ENCODE assay signal across 9 mouse cellular contexts in the genomic region with DNA sequence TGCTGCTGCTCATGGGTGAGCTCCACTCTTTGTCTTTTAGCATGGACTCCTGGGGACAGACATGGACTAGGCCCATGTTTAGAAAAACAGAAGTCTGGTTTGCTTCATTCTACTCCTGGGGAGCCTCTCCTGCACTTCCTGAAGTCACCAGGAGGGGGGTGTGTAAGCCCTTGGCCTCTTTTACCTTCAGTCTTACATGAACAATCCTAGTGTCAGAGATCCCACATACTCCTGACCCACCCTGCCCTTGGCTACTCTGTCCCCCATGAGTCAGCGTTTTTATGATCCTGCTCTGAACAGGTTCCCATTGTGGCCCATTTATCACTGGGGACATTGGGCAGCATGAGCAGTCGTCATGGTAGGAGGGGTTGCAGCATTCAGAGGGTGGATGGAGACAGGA. TPM values are rescaled to one million over a fixed set of nuclear protein-coding genes. Genes with fewer than 3 reads are reported as not detected.
A peak's percentile ranks its signal among the peaks of the same experiment; 100 is the strongest.
DNase-seq lines count a peak whose midpoint lies in the region; ATAC-seq and TF ChIP-seq lines count a peak whose summit lies in the region.
"Had no signal": no experiment of that assay in that cellular context is flagged by ENCODE, and none has a peak within 500 bp of the region (broad histone marks: within the 10 kb centered on the region; RNA-seq: fewer than 3 reads in every experiment).

No protein-coding gene starts in this region.

- H3K9ac ChIP-seq in heart, postnatal 0 days (replicated peaks; ENCODE audit: low read depth, low read length), result no peak overlapping the region
- H3K9ac ChIP-seq in liver, embryonic 13.5 days, result no peak overlapping the region
- H3K9ac ChIP-seq: hindbrain, embryonic 15.5 days had no signal

- WGBS in heart, postnatal 0 days, result 53% methylated on average over 2 of the region's 2 CpGs
- 50% methylated on average over 2 of the region's 2 CpGs for WGBS in liver, embryonic 13.5 days (ENCODE audit: insufficient replicate concordance)

- no peak for DNase-seq in heart, postnatal 0 days (ENCODE audit: low spot score)
- DNase-seq in heart, adult 9 months (ENCODE audit: low spot score in 2 of 2), result no peak
- DNase-seq in B cell, adult 2 months, result peak; percentile 64 to 74
- DNase-seq in adipocyte (ENCODE audit: low spot score), result peak; percentile 66
- DNase-seq in liver, embryonic 13.5 days, result peak; percentile 53
- DNase-seq in thymus, postnatal 0 days (ENCODE audit: low spot score), result peak; percentile 70
- DNase-seq in layer of hippocampus, adult 11-12 months (ENCODE audit: low spot score), result no peak
- DNase-seq in left cerebral cortex, postnatal 36 days (ENCODE audit: low spot score in 2 of 2), result no peak

- H3K4me2 ChIP-seq in heart, postnatal 0 days (ENCODE audit: low read depth, low read length), result no peak overlapping the region
- no peak overlapping the region for H3K4me2 ChIP-seq in liver, embryonic 13.5 days
- H3K4me2 ChIP-seq: hindbrain, embryonic 15.5 days had no signal

- no peak for TF ChIP-seq EP300 in heart, postnatal 0 days (IDR thresholded peaks at IDR 0.05; ENCODE audit: low read depth)

- H3K4me3 ChIP-seq in heart, postnatal 0 days (ENCODE audit: low read depth, low read length), result no peak overlapping the region
- H3K4me3 ChIP-seq in liver, embryonic 13.5 days (replicated peaks), result no peak overlapping the region
- H3K4me3 ChIP-seq: hindbrain, embryonic 15.5 days had no signal

- ATAC-seq in heart, postnatal 0 days (ENCODE audit: insufficient read depth, low read depth), result no peak
- no peak for ATAC-seq in liver, embryonic 13.5 days (ENCODE audit: low read depth)

- H3K4me1 ChIP-seq in heart, postnatal 0 days (ENCODE audit: control insufficient read depth, insufficient read depth), result peaks cover 7% of the 10 kb centered on the region
- H3K4me1 ChIP-seq in liver, embryonic 13.5 days (replicated peaks), result peaks cover 22% of the 10 kb centered on the region

- intact Hi-C loops in left cerebral cortex, postnatal 36 days (cut with DNase I), result loop anchor here (5.0 kb wide), 1 partner anchor 258 kb away; a partner anchor contains a TSS

- H3K27me3 ChIP-seq in heart, postnatal 0 days (ENCODE audit: control insufficient read depth, insufficient read depth, low read length), result no peaks in the 10 kb centered on the region
- H3K27me3 ChIP-seq in liver, embryonic 13.5 days, result peaks cover 5% of the 10 kb centered on the region; the same call in 1 of the 2 replicates
- H3K27me3 ChIP-seq: hindbrain, embryonic 15.5 days had no signal

- no peaks in the 10 kb centered on the region for H3K9me3 ChIP-seq in heart, postnatal 0 days (replicated peaks; ENCODE audit: control insufficient read depth, low read length)
- H3K9me3 ChIP-seq in liver, embryonic 13.5 days (replicated peaks), result no peaks in the 10 kb centered on the region
- H3K9me3 ChIP-seq: hindbrain, embryonic 15.5 days had no signal

- TF ChIP-seq CTCF in heart, postnatal 0 days (IDR thresholded peaks at IDR 0.05; ENCODE audit: low read depth), result peak; percentile 46

- no peak overlapping the region for H3K27ac ChIP-seq in heart, postnatal 0 days (ENCODE audit: low read depth)
- no peak overlapping the region for H3K27ac ChIP-seq in liver, embryonic 13.5 days
- H3K27ac ChIP-seq: hindbrain, embryonic 15.5 days had no signal

- no peaks in the 10 kb centered on the region for H3K36me3 ChIP-seq in heart, postnatal 0 days (replicated peaks; ENCODE audit: control insufficient read depth, insufficient read depth, low read length)
- H3K36me3 ChIP-seq in liver, embryonic 13.5 days, result peaks cover 2% of the 10 kb centered on the region; the same call in 1 of the 2 replicates
- H3K36me3 ChIP-seq: hindbrain, embryonic 15.5 days had no signal

RNA-seq across cellular contexts. Expression of a gene that starts 15.7 kb away (rescaled TPM):
- total RNA-seq in heart, postnatal 0 days (2014; rRNA removed; ENCODE audit: low replicate concordance), result 16.5 and 23.2 TPM in 2 replicates
- polyA plus RNA-seq in heart, postnatal 0 days (2015; fragmentation: Nextera tagmentation; extraction: Ambion mirVana), result 7.7 and 9.7 TPM in 2 replicates
- polyA plus RNA-seq in liver, embryonic 13.5 days (2015; fragmentation: Nextera tagmentation; extraction: Ambion mirVana), result 2.1 and 2.3 TPM in 2 replicates
- 11.9 and 12.2 TPM in 2 replicates for polyA plus RNA-seq in thymus, postnatal 0 days (2015; fragmentation: Nextera tagmentation; extraction: Ambion mirVana)
- total RNA-seq in left cerebral cortex, postnatal 36 days (2021), result 10 to 100 TPM; 69.1 to 81.4 TPM

RNA-seq across cellular contexts. Expression of a gene that starts 27.1 kb away (rescaled TPM):
- total RNA-seq in heart, postnatal 0 days (2014; rRNA removed; ENCODE audit: low replicate concordance), result not detected in 2 replicates
- not detected in 2 replicates for polyA plus RNA-seq in heart, postnatal 0 days (2015; fragmentation: Nextera tagmentation; extraction: Ambion mirVana)
- not detected in 2 replicates for polyA plus RNA-seq in liver, embryonic 13.5 days (2015; fragmentation: Nextera tagmentation; extraction: Ambion mirVana)
- polyA plus RNA-seq in thymus, postnatal 0 days (2015; fragmentation: Nextera tagmentation; extraction: Ambion mirVana), result 2.2 and 3.9 TPM in 2 replicates
- not detected for total RNA-seq in left cerebral cortex, postnatal 36 days (2021)
- polyA plus RNA-seq: hindbrain, embryonic 15.5 days had no signal

RNA-seq across cellular contexts. Expression of a gene that starts 39.7 kb away (rescaled TPM):
- total RNA-seq in heart, postnatal 0 days (2014; rRNA removed; ENCODE audit: low replicate concordance), result 41.0 and 49.3 TPM in 2 replicates
- 23.9 and 24.1 TPM in 2 replicates for polyA plus RNA-seq in heart, postnatal 0 days (2015; fragmentation: Nextera tagmentation; extraction: Ambion mirVana)
- polyA plus RNA-seq in liver, embryonic 13.5 days (2015; fragmentation: Nextera tagmentation; extraction: Ambion mirVana), result 30.9 and 32.7 TPM in 2 replicates
- 14.7 and 14.9 TPM in 2 replicates for polyA plus RNA-seq in thymus, postnatal 0 days (2015; fragmentation: Nextera tagmentation; extraction: Ambion mirVana)
- 1 to 10 TPM; 1.5 to 1.6 TPM for total RNA-seq in left cerebral cortex, postnatal 36 days (2021)

RNA-seq across cellular contexts. Expression of a gene that starts 57.5 kb away (rescaled TPM):
- not detected in 2 replicates for total RNA-seq in heart, postnatal 0 days (2014; rRNA removed; ENCODE audit: low replicate concordance)
- polyA plus RNA-seq in heart, postnatal 0 days (2015; fragmentation: Nextera tagmentation; extraction: Ambion mirVana), result not detected in 2 replicates
- not detected in 2 replicates for polyA plus RNA-seq in liver, embryonic 13.5 days (2015; fragmentation: Nextera tagmentation; extraction: Ambion mirVana)
- polyA plus RNA-seq in thymus, postnatal 0 days (2015; fragmentation: Nextera tagmentation; extraction: Ambion mirVana), result not detected in 2 replicates
- total RNA-seq in left cerebral cortex, postnatal 36 days (2021), result not detected
- polyA plus RNA-seq: hindbrain, embryonic 15.5 days had no signal

Comparison
In these comparisons a context has a peak if more than half of its experiments do, and no peak if none do; other contexts are left out.
1. DNase-seq: peak in B cell, adult 2 months (2 of 2), adipocyte (single experiment), liver, embryonic 13.5 days (single experiment) and thymus, postnatal 0 days (single experiment); none in heart, postnatal 0 days (single experiment), heart, adult 9 months (0 of 2), layer of hippocampus, adult 11-12 months (single experiment) and left cerebral cortex, postnatal 36 days (0 of 2).